Mouse (Mus musculus): ENCODE measurements around the gene Ubp1.
A peak's percentile ranks its signal among the peaks of the same experiment; 100 is the strongest.
"Not testable (repeated sequence)": the region's sequence is repeated elsewhere in the genome, so short reads cannot be mapped to it uniquely, and the experiment has no call there.

- peak; percentile 43 for TF ChIP-seq CTCF (IDR thresholded peaks at IDR 0.05; ENCODE audit: low read depth)
- TF ChIP-seq EP300 (IDR thresholded peaks at IDR 0.05; ENCODE audit: low read depth): not testable (repeated sequence)
Observed at GRCm38 (mm10) chr9:113904315-113904714, 26.4 kb upstream of the Ubp1 start.

Data from liver, postnatal 0 days (tissue).